Mouse (Mus musculus) CH12.LX (cell line): ENCODE measurements at regions not wholly inside any gene's neighbourhood (a gene's known extent, or its start where the extent isn't known, plus 50 kb on each side); places are given as distances from the start of the nearest gene placed in this dataset.

Experiments used
- CTCF ChIP-seq, 2 experiments: IDR thresholded peaks in 1 of 2; conservative IDR thresholded peaks in 1 of 2; 2 replicates each; pipeline ENCODE4 v1.5.1; 2011 to 2012; ENCODE audit warnings: low read depth in 2 of 2, low read length in 2 of 2, improper control_type of control experiment in 1 of 2, inconsistent platforms in 1 of 2, mild to moderate bottlenecking in 1 of 2, moderate library complexity in 1 of 2
- ELF1 ChIP-seq: IDR thresholded peaks from 2 replicates; pipeline ENCODE4 v1.6.1; 2014; ENCODE audit warnings: low read depth, mild to moderate bottlenecking, inconsistent platforms, low read length, improper control_type of control experiment
- EP300 ChIP-seq: IDR thresholded peaks from 2 replicates; pipeline ENCODE4 v1.6.1; 2011; ENCODE audit warnings: low read length, improper control_type of control experiment
- ETS1 ChIP-seq: conservative IDR thresholded peaks from 2 replicates; pipeline ENCODE4 v1.6.1; 2012; ENCODE audit warnings: low read depth, mild to moderate bottlenecking, inconsistent platforms, low read length, improper control_type of control experiment, moderate library complexity
- JUND ChIP-seq: conservative IDR thresholded peaks from 2 replicates; pipeline ENCODE4 v1.6.1; 2011; ENCODE audit warnings: low read depth, low read length, improper control_type of control experiment
- KAT2A ChIP-seq: IDR thresholded peaks from 2 replicates; pipeline ENCODE4 v1.6.1; 2012; ENCODE audit warnings: low read length, improper control_type of control experiment, inconsistent platforms; ENCODE audit not compliant: insufficient replicate concordance
- POLR2A ChIP-seq: IDR thresholded peaks from 2 replicates; pipeline ENCODE4 v1.6.1; 2011; ENCODE audit warnings: low read depth, mild to moderate bottlenecking, improper control_type of control experiment, low read length
- RCOR1 ChIP-seq: conservative IDR thresholded peaks from 2 replicates; pipeline ENCODE4 v1.6.1; 2012; ENCODE audit warnings: low read depth, mild to moderate bottlenecking, inconsistent platforms, low read length, improper control_type of control experiment
- ZC3H11A ChIP-seq: IDR thresholded peaks from 2 replicates; pipeline ENCODE4 v1.6.1; 2012; ENCODE audit warnings: low read depth, mild to moderate bottlenecking, inconsistent platforms, low read length, improper control_type of control experiment
- ZMIZ1 ChIP-seq: IDR thresholded peaks from 2 replicates; pipeline ENCODE4 v1.6.1; 2012; ENCODE audit warnings: low read depth, mild to moderate bottlenecking, inconsistent platforms, low read length, improper control_type of control experiment

DNA sequence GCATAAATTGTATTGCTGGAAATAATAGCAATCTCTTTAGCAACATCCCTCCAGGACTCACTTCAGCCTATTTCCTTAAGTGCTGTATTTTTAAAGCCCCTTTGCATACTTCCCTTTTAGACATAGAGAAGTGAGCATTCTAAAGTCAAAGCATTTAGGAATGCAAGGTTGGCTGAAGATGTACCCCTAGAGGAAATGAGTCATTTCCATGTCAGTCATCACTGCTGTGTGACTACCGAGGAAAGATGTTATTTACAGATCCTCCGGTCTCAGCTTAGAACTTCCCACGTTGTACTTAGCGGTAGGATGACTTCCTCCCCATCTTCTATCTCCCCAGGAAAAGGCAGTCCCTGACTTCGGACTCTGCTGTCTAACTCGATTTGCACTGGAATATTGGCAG is 337.2 kb downstream of the Meis1 start:
- TF ChIP-seq POLR2A (no peak), ETS1 (no peak), CTCF (conservative IDR thresholded peaks at IDR 0.05 in 1 of 2, IDR thresholded peaks at IDR 0.05 in 1 of 2; ENCODE audit: low read depth in 2 of 2, low read length in 2 of 2) (no peak), ZMIZ1 (no peak), EP300 (no peak), ELF1 (no peak), RCOR1 (no peak), ZC3H11A (no peak), JUND (no peak), KAT2A (no peak)
